Mouse (Mus musculus) frontal cortex, postnatal 10 days (tissue): ENCODE data around the gene Chid1.

Source experiments
- DNase-seq, 2 experiments: peaks; one replicate each; pipeline ENCODE4 v3.0.0; 2022; ENCODE audit warnings: low spot score in 2 of 2, mixed read lengths in 1 of 2

Chid1 gene

GRCm38 (mm10) chr7:141477578-141478269 lies 61.9 kb downstream of the Chid1 start:
- no peak for DNase-seq

GRCm38 (mm10) chr7:141476981-141477370 lies 62.7 kb downstream of the Chid1 start:
- DNase-seq: no peak

- peak; percentile 59 to 74 for DNase-seq
These were observed 63.3 kb downstream of the Chid1 start for GRCm38 (mm10) chr7:141476226-141476980.

- no peak for DNase-seq
These were observed 63.9 kb downstream of the Chid1 start for GRCm38 (mm10) chr7:141475805-141476158.

GRCm38 (mm10) chr7:141475011-141475804 lies 64.4 kb downstream of the Chid1 start, which contains the start of the genes Polr2l and Tspan4:
Gene Polr2l, minus strand, starts transcription at chr7:141475132.
Gene Tspan4, plus strand, starts transcription at chr7:141475240.
- peak in 1 of 2 experiments; percentile 81 for DNase-seq

- no peak for DNase-seq
These were observed 65.5 kb downstream of the Chid1 start for GRCm38 (mm10) chr7:141474160-141474559.

- no peak for DNase-seq
These were observed 66.9 kb downstream of the Chid1 start for GRCm38 (mm10) chr7:141472763-141473162.

GRCm38 (mm10) chr7:141472226-141472625 lies 67.4 kb downstream of the Chid1 start:
- DNase-seq: no peak

GRCm38 (mm10) chr7:141471236-141471635 lies 68.4 kb downstream of the Chid1 start:
- no peak for DNase-seq

- DNase-seq: no peak
These were observed 69.1 kb downstream of the Chid1 start for GRCm38 (mm10) chr7:141470637-141470944.

GRCm38 (mm10) chr7:141469901-141470636 lies 69.6 kb downstream of the Chid1 start:
- DNase-seq: no peak

- no peak for DNase-seq
These were observed 70.3 kb downstream of the Chid1 start for GRCm38 (mm10) chr7:141469352-141469751.

- peak in 1 of 2 experiments; percentile 64 for DNase-seq
These were observed 71.0 kb downstream of the Chid1 start for GRCm38 (mm10) chr7:141468522-141469211.

- DNase-seq: no peak
These were observed 71.5 kb downstream of the Chid1 start for GRCm38 (mm10) chr7:141468164-141468521.

GRCm38 (mm10) chr7:141467230-141468030 lies 72.2 kb downstream of the Chid1 start, which contains the start of gene Cd151:
Gene Cd151, plus strand, starts transcription at chr7:141467392.
- peak in 1 of 2 experiments; percentile 69 for DNase-seq

- DNase-seq: no peak
These were observed 73.0 kb downstream of the Chid1 start for GRCm38 (mm10) chr7:141466607-141467148.

- DNase-seq: no peak
These were observed 73.6 kb downstream of the Chid1 start for GRCm38 (mm10) chr7:141466045-141466394.

GRCm38 (mm10) chr7:141465388-141466044 lies 74.1 kb downstream of the Chid1 start:
- peak in 1 of 2 experiments; percentile 14 for DNase-seq

GRCm38 (mm10) chr7:141464603-141465201 lies 75.0 kb downstream of the Chid1 start:
- DNase-seq: peak in 1 of 2 experiments; percentile 17
